Mouse (Mus musculus) neural tube, embryonic 13.5 days (tissue): ENCODE data around the gene Wdr20rt. TPM values are rescaled to one million over a fixed set of nuclear protein-coding genes. Genes with fewer than 3 reads are reported as not detected.
A peak's percentile ranks its signal among the peaks of the same experiment; 100 is the strongest.

Experiments
- ATAC-seq: fragments of 200-750 bp; cut with Nextera tagmentation; 2 replicates; pipeline ENCODE4 v1.8.0; 2017; ENCODE audit warnings: low read depth, mild to moderate bottlenecking, moderate TSS enrichment, moderate library complexity
- H3K27ac ChIP-seq: fragments of 300-500 bp; sonication (generic); replicated peaks from 2 replicates; pipeline ENCODE4 v1.5.1; 2015; ENCODE audit warnings: moderate library complexity, mild to moderate bottlenecking, inconsistent platforms
- H3K27me3 ChIP-seq: fragments of 300-500 bp; sonication (generic); 2 replicates; pipeline ENCODE4 v1.6.1; 2015; ENCODE audit warnings: mild to moderate bottlenecking, inconsistent platforms
- H3K36me3 ChIP-seq: fragments of 300-500 bp; sonication (generic); 2 replicates; pipeline ENCODE4 v1.6.1; 2015; ENCODE audit warnings: mild to moderate bottlenecking, inconsistent platforms
- H3K4me1 ChIP-seq: fragments of 300-500 bp; sonication (generic); replicated peaks from 2 replicates; pipeline ENCODE4 v1.6.1; 2015; ENCODE audit warnings: inconsistent platforms
- H3K4me2 ChIP-seq: fragments of 300-500 bp; sonication (generic); 2 replicates; pipeline ENCODE4 v1.6.1; 2015; ENCODE audit warnings: inconsistent platforms, mild to moderate bottlenecking, moderate library complexity
- H3K4me3 ChIP-seq: fragments of 300-500 bp; sonication (generic); 2 replicates; pipeline ENCODE4 v1.5.1; 2015; ENCODE audit warnings: mild to moderate bottlenecking, inconsistent platforms
- H3K9ac ChIP-seq: fragments of 300-500 bp; sonication (generic); 2 replicates; pipeline ENCODE4 v1.6.1; 2015; ENCODE audit warnings: moderate library complexity, mild to moderate bottlenecking, inconsistent platforms
- H3K9me3 ChIP-seq: fragments of 300-500 bp; sonication (generic); 2 replicates; pipeline ENCODE4 v1.6.1; 2016; ENCODE audit warnings: inconsistent platforms
- WGBS: fragments of 180-500 bp; shearing (Covaris S2); methylation state at CpG from one replicate; pipeline ENCODE4 v1.1.7; 2015; 5-methylcytosine and 5-hydroxymethylcytosine counted together
- polyA plus RNA-seq: library from polyadenylated mRNA; unstranded; fragments of >200 nt; fragmentation: Nextera tagmentation; extraction: Ambion mirVana; gene quantifications from 2 replicates; pipeline ENCODE4 v1.2.1, GENCODE M21; 2015

Wdr20rt gene
- polyA plus RNA-seq, 1 experiment from 2014 or later: not detected

GRCm38 (mm10) chr12:65258212-65259138 is 33.2 kb downstream of the Wdr20rt start:
- peak overlapping the region; percentile 45 for H3K4me2 ChIP-seq
- no peaks in the 10 kb centered on the region for H3K36me3 ChIP-seq
- H3K4me1 ChIP-seq: peaks cover 13% of the 10 kb centered on the region; the same call in 1 of the 2 replicates
- peak; percentile 63; the same call in 1 of the 2 replicates for ATAC-seq
- no peaks in the 10 kb centered on the region for H3K27me3 ChIP-seq
- H3K4me3 ChIP-seq: peak overlapping the region; percentile 13; the same call in 1 of the 2 replicates
- no peak overlapping the region for H3K27ac ChIP-seq
- H3K9ac ChIP-seq: no peak overlapping the region
- no peaks in the 10 kb centered on the region for H3K9me3 ChIP-seq
- WGBS: 47% methylated on average over 19 of the region's 19 CpGs

DNA sequence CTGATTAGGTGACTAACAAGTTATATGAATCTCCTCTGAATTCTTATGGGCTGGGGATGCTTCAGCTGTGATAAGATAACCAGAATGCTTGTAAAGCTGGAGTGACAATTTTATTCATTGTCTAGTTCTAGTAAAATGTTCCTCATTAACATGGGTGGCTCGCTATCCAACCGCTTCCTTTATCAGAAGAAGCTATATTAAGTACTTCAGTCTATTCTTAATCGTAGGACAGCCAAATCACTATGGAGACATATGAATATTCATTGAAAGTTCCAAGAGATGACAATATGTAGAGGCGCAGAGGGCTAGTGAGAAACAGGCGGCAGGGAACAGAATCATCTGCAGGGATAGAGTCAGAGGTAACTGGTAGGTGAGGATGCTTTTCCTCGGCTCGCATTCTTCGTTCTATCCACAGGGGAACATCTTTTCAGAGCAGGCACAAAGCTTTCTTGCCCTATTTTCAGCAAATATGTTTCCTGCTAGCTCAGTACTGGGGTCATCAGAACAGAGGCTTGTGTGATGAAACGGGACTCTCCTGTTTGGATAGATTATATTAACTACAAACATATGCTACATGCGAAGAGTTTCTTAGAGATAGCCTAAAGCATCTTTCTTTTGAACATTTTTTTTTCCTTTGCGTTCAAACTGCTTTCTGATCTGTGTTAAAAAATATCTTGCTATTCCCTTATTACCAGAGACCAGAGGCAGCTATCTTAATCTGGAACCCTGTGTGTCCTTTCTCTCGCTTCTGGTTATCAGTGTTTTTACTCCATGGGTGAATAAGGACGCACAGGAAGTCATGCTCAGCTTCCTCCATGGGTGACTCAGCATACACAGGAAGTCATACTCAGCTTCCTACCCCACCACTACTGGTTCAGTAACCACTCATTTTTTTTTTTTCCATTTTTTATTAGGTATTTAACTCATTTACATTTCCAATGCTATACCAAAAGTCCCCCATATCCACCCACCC is 34.1 kb downstream of the Wdr20rt start:
- Histone ChIP-seq H3K4me1 (peaks cover 13% of the 10 kb centered on the region; the same call in 1 of the 2 replicates), H3K9ac (no peak overlapping the region), H3K4me2 (peak overlapping the region; percentile 45), H3K9me3 (no peaks in the 10 kb centered on the region), H3K4me3 (0 out of 2 replicates have a peak overlapping the region, but pooled peaks have one; percentile 13), H3K27ac (no peak overlapping the region), H3K27me3 (no peaks in the 10 kb centered on the region), H3K36me3 (no peaks in the 10 kb centered on the region)
- WGBS: 73% methylated on average over 13 of the region's 13 CpGs
- 0 out of 2 replicates have a peak, but pooled peaks have one; percentile 43 for ATAC-seq

GRCm38 (mm10) chr12:65268311-65268984 is 43.1 kb downstream of the Wdr20rt start:
- Histone ChIP-seq H3K9ac (no peak overlapping the region), H3K36me3 (no peaks in the 10 kb centered on the region), H3K4me3 (no peak overlapping the region), H3K27ac (no peak overlapping the region), H3K4me2 (no peak overlapping the region), H3K9me3 (no peaks in the 10 kb centered on the region), H3K27me3 (no peaks in the 10 kb centered on the region), H3K4me1 (no peaks in the 10 kb centered on the region)
- no peak for ATAC-seq
- 82% methylated on average over 5 of the region's 5 CpGs for WGBS

GRCm38 (mm10) chr12:65269406-65269805 is 44.1 kb downstream of the Wdr20rt start:
- Histone ChIP-seq H3K9me3 (no peaks in the 10 kb centered on the region), H3K4me1 (no peaks in the 10 kb centered on the region), H3K36me3 (no peaks in the 10 kb centered on the region), H3K27me3 (no peaks in the 10 kb centered on the region), H3K4me3 (no peak overlapping the region), H3K9ac (no peak overlapping the region), H3K27ac (no peak overlapping the region), H3K4me2 (no peak overlapping the region)
- WGBS: 81% methylated on average over 5 of the region's 5 CpGs
- ATAC-seq: no peak

DNA sequence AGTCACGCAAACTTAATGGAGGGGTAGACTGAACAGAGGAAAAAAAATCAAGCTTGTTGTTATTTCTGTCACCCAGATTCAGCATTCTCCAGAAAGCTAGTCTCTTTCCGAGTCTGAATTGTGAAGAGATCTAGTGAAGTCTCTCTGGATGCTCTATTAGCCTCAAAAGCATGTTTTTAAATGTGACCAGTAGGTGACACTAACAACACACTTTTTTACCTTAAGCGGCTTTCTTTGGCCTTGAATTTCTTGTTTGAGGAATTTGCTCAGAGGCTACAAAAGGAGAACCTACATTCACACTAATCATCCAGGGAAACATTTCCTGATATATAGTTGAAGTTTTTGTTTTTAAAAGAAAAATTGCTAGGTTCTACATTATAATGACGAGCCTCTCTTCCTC is 48.5 kb downstream of the Wdr20rt start:
- H3K4me1 ChIP-seq: no peaks in the 10 kb centered on the region
- no peak overlapping the region for H3K4me2 ChIP-seq
- H3K9me3 ChIP-seq: no peaks in the 10 kb centered on the region
- no peak overlapping the region for H3K9ac ChIP-seq
- 67% methylated on average over 4 of the region's 4 CpGs for WGBS
- no peaks in the 10 kb centered on the region for H3K36me3 ChIP-seq
- H3K27me3 ChIP-seq: no peaks in the 10 kb centered on the region
- ATAC-seq: no peak
- no peak overlapping the region for H3K27ac ChIP-seq
- no peak overlapping the region for H3K4me3 ChIP-seq

Other genes with a start within 250 kb of the Wdr20rt start
- gene Prpf39, start 189.2 kb upstream of the Wdr20rt start, polyA plus RNA-seq: 39.3 and 45.7 TPM in 2 replicates
- 460 and 490 TPM in 2 replicates for gene Fkbp3, start 151.5 kb upstream of the Wdr20rt start, polyA plus RNA-seq
- 7.3 and 9.2 TPM in 2 replicates for gene Fancm, start 149.9 kb upstream of the Wdr20rt start, polyA plus RNA-seq
- gene Mis18bp1, start 52.9 kb upstream of the Wdr20rt start, polyA plus RNA-seq: 11.8 and 12.0 TPM in 2 replicates